Mouse (Mus musculus) forebrain, embryonic 11.5 days (tissue): ENCODE results near the gene B4galnt2. TPM values are rescaled to one million over a fixed set of nuclear protein-coding genes. Genes with fewer than 3 reads are reported as not detected.

Source experiments
- ATAC-seq: fragments of 200-750 bp; cut with Nextera tagmentation; replicated peaks from 2 replicates; pipeline ENCODE4 v1.8.0; 2017; ENCODE audit warnings: moderate TSS enrichment; ENCODE audit not compliant: low FRiP score
- DNase-seq: peaks from one replicate; pipeline ENCODE4 v3.0.0-alpha.2; 2017; ENCODE audit warnings: low spot score
- H3K27ac ChIP-seq: fragments of 300-500 bp; sonication (generic); 2 replicates; pipeline ENCODE4 v1.5.1; 2014; ENCODE audit warnings: low read depth, low read length
- H3K27me3 ChIP-seq: fragments of 300-500 bp; sonication (generic); 2 replicates; pipeline ENCODE4 v1.6.1; 2014; ENCODE audit warnings: mild to moderate bottlenecking, low read length, mixed read lengths; ENCODE audit not compliant: control insufficient read depth, insufficient read depth
- H3K36me3 ChIP-seq: fragments of 300-500 bp; sonication (generic); 2 replicates; pipeline ENCODE4 v1.6.1; 2014; ENCODE audit warnings: mild to moderate bottlenecking, low read length, moderate library complexity, mixed read lengths; ENCODE audit not compliant: control insufficient read depth, insufficient read depth
- H3K4me1 ChIP-seq: fragments of 300-500 bp; sonication (generic); replicated peaks from 2 replicates; pipeline ENCODE4 v1.6.1; 2014; ENCODE audit warnings: low read length, mixed read lengths; ENCODE audit not compliant: control insufficient read depth, insufficient read depth
- H3K4me2 ChIP-seq: fragments of 300-500 bp; sonication (generic); 2 replicates; pipeline ENCODE4 v1.6.1; 2014; ENCODE audit warnings: low read depth, mild to moderate bottlenecking, low read length, moderate library complexity, mixed read lengths; ENCODE audit not compliant: severe bottlenecking
- H3K4me3 ChIP-seq: fragments of 300-500 bp; sonication (generic); 2 replicates; pipeline ENCODE4 v1.5.1; 2014; ENCODE audit warnings: low read depth, low read length
- H3K9ac ChIP-seq: fragments of 300-500 bp; sonication (generic); 2 replicates; pipeline ENCODE4 v1.6.1; 2014; ENCODE audit warnings: low read length
- H3K9me3 ChIP-seq: fragments of 300-500 bp; sonication (generic); 2 replicates; pipeline ENCODE4 v1.6.1; 2016; ENCODE audit warnings: low read length, mixed read lengths; ENCODE audit not compliant: control insufficient read depth
- WGBS: fragments of 180-500 bp; shearing (Covaris S2); extraction: QIAGEN DNeasy Blood & Tissue Kit; methylation state at CpG from one replicate; pipeline ENCODE4 v1.1.7; 2014; 5-methylcytosine and 5-hydroxymethylcytosine counted together
- polyA plus RNA-seq: library from polyadenylated mRNA; unstranded; fragments of >200 nt; fragmentation: Nextera tagmentation; extraction: Ambion mirVana; gene quantifications from 2 replicates; pipeline ENCODE4 v1.2.1, GENCODE M21; 2014

B4galnt2 gene
- polyA plus RNA-seq, 1 experiment from 2014 or later: not detected

- H3K9me3 ChIP-seq: no peaks in the 10 kb centered on the region
- peaks cover 78% of the 10 kb centered on the region for H3K27me3 ChIP-seq
- H3K4me1 ChIP-seq: peaks cover 10% of the 10 kb centered on the region; the same call in 1 of the 2 replicates
- no peak for DNase-seq
- WGBS: 75% methylated on average over 11 of the region's 11 CpGs
- H3K4me2 ChIP-seq: no peak overlapping the region
- no peaks in the 10 kb centered on the region for H3K36me3 ChIP-seq
- ATAC-seq: no peak
- H3K9ac ChIP-seq: no peak overlapping the region
- H3K27ac ChIP-seq: no peak overlapping the region
- H3K4me3 ChIP-seq: no peak overlapping the region
Measured at GRCm38 (mm10) chr11:95828181-95828964, 86.3 kb downstream of the B4galnt2 start.

DNA sequence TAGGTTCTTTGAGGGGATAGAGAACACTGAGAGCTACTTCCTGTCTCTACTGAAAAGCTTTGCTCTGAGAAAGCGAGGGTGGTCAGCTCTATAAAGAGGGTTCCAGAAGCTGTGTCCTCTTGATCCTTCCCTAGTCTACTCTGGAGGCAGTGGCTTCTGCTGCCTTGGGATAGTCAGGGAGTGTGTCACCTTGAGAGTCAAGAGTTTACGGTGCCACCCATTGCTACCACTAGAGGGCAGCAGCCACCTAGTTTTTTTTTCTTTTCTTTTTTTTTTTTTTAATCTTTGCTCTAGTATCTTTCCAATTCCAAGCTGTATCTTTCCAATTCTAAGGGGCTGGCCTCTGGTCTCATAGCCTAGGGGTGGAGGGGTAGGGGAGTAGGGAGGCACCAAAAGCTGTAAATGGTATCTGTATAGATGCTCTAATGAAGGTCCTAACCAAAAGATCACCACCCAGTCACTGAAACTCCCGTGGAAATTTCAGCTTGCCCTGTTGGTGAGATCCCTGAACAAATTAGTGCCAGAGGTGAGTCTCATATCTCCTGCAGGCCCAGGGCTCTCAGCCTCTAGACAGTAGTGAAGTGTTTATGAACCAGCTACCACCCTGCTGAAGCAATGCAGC lies 87.1 kb downstream of the B4galnt2 start:
- Histone ChIP-seq H3K9ac (no peak overlapping the region), H3K27ac (no peak overlapping the region), H3K9me3 (no peaks in the 10 kb centered on the region), H3K36me3 (no peaks in the 10 kb centered on the region), H3K27me3 (peaks cover 75% of the 10 kb centered on the region), H3K4me2 (no peak overlapping the region), H3K4me3 (no peak overlapping the region), H3K4me1 (peaks cover 10% of the 10 kb centered on the region; the same call in 1 of the 2 replicates)
- WGBS: 19% methylated on average over 3 of the region's 3 CpGs
- no peak for ATAC-seq
- DNase-seq: peak; percentile 80

DNA sequence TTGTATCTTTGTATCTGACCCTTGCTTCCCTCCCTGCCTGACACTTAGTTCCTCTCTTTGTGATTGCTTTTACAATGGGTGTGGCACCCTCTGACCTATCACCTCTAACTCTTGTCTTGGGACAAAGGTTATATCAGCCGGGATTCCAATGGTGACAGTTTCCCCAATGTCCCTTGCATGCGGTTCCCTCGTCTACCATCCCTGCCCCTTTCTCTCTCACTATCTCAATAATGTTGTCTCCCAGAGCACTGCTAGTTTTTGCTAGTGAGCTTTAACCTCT lies 87.6 kb downstream of the B4galnt2 start:
- no peak overlapping the region for H3K9ac ChIP-seq
- peaks cover 71% of the 10 kb centered on the region for H3K27me3 ChIP-seq
- no peak overlapping the region for H3K4me3 ChIP-seq
- 35% methylated on average over 3 of the region's 3 CpGs for WGBS
- H3K27ac ChIP-seq: no peak overlapping the region
- no peaks in the 10 kb centered on the region for H3K9me3 ChIP-seq
- ATAC-seq (no peak), DNase-seq (no peak)
- H3K36me3 ChIP-seq: no peaks in the 10 kb centered on the region
- H3K4me2 ChIP-seq: no peak overlapping the region
- H3K4me1 ChIP-seq: peaks cover 10% of the 10 kb centered on the region; the same call in 1 of the 2 replicates

DNA sequence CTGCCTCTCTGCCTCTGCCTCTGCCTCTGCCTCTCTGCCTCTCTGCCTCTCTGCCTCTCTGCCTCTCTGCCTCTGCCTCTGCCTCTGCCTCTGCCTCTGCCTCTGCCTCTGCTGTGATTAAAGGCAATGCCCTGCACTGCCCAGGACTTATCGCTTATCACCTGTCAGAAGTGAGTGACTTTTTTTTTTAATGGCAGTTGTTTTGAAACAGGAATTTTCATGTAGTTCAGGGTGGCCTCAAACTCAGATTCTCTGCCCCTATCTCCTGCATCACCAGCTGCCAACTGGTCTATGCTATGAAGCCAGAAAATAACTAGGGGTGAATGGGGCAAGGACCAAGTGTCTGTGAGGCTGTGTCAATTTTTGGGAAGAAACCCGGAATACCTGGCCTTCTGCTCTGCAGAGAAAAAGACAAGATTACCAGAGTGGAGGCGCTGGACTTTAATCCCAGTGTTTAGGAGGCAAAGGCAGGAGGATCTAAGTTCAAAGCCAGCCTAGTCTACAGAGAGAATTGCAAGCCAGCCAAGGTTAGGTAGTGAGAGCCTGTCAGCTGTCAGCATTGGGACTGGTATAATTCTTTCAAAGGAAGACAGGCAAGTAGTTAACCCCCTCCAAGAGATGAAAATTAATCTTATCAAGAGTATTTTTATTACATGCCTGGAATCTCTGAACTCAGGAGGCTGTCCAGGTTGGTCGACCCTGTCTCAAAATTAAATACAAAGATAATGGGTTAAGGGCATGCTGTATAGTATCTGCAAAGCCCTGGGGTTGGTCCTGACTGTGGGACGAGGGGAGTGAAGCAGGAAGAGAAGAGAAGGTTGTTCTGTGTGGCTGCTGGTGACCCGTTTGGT lies 88.1 kb downstream of the B4galnt2 start:
- Histone ChIP-seq H3K27me3 (peaks cover 65% of the 10 kb centered on the region), H3K9me3 (no peaks in the 10 kb centered on the region), H3K36me3 (no peaks in the 10 kb centered on the region), H3K9ac (no peak overlapping the region), H3K4me1 (peaks cover 10% of the 10 kb centered on the region; the same call in 1 of the 2 replicates), H3K27ac (no peak overlapping the region), H3K4me2 (no peak overlapping the region), H3K4me3 (no peak overlapping the region)
- 69% methylated on average over 6 of the region's 6 CpGs for WGBS
- no peak for ATAC-seq
- DNase-seq: no peak

DNA sequence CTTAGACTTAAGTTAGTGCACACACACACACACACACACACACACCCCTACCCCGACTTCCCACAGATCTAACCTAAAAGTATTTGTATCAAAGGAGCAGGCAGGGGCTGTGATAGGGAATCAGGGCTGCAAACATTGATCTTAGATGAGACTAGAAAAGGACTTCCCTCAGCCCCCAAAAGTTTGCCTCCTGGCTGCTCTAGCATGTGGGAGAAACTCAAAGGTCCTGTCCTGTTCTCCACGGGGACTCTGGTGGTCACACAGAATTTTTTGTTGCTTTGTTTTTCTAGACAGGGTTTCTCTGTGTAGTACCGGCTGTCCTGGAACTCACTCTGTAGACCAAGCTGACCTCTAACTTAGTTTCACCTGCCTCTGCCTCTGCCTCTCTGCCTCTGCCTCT lies 89.1 kb downstream of the B4galnt2 start:
- no peak for DNase-seq
- Histone ChIP-seq H3K27ac (no peak overlapping the region), H3K9me3 (no peaks in the 10 kb centered on the region), H3K9ac (no peak overlapping the region), H3K27me3 (peaks cover 56% of the 10 kb centered on the region), H3K4me1 (peaks cover 9% of the 10 kb centered on the region; the same call in 1 of the 2 replicates), H3K4me3 (no peak overlapping the region), H3K36me3 (no peaks in the 10 kb centered on the region), H3K4me2 (no peak overlapping the region)
- no peak for ATAC-seq
- 61% methylated on average over 3 of the region's 3 CpGs for WGBS

- Histone ChIP-seq H3K4me3 (peak overlapping the region; percentile 67), H3K9me3 (no peaks in the 10 kb centered on the region), H3K4me1 (peaks cover 9% of the 10 kb centered on the region; the same call in 1 of the 2 replicates), H3K27me3 (peaks cover 48% of the 10 kb centered on the region), H3K36me3 (no peaks in the 10 kb centered on the region), H3K27ac (no peak overlapping the region), H3K4me2 (peak overlapping the region; percentile 97), H3K9ac (peak overlapping the region; percentile 67)
- ATAC-seq: peak; percentile 37; the same call in 1 of the 2 replicates
- no peak for DNase-seq
- WGBS: 2% methylated on average over 11 of the region's 11 CpGs
Measured at GRCm38 (mm10) chr11:95824877-95825243, 89.8 kb downstream of the B4galnt2 start.

GRCm38 (mm10) chr11:95824071-95824876 lies 90.4 kb downstream of the B4galnt2 start, which contains the start of gene Phospho1:
Gene Phospho1 (plus strand): TSS chr11:95824499.
- no peaks in the 10 kb centered on the region for H3K9me3 ChIP-seq
- H3K4me1 ChIP-seq: peaks cover 9% of the 10 kb centered on the region; the same call in 1 of the 2 replicates
- peaks cover 42% of the 10 kb centered on the region for H3K27me3 ChIP-seq
- H3K36me3 ChIP-seq: no peaks in the 10 kb centered on the region
- H3K27ac ChIP-seq: no peak within 1 kb of the TSS
- peak within 1 kb of the TSS; percentile 97 for H3K4me2 ChIP-seq
- peak within 1 kb of the TSS; percentile 67 for H3K4me3 ChIP-seq
- peak; percentile 98 for ATAC-seq
- DNase-seq: peak; percentile 94
- H3K9ac ChIP-seq: peak within 1 kb of the TSS; percentile 67
- under 1% methylated on average over 69 of the region's 78 CpGs for WGBS

DNA sequence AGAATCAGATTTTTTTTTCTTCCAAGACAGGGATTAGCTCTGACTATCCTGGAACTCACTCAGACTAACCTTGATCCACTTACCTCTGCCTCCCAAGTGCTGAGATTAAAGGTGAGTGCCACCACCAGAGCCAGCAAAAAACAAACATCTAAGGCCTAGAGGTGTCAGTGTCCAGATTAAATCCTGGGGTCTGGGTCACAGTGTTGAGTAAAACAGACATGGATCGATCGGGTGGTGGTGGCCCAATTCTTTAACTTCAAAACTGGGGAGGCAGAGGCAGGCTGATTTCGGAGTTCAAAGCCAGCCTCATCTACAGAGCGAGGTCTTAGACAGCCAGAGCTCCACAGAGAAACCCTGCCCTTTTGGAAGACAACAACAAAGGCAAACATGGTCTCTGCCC lies 92.3 kb downstream of the B4galnt2 start:
- Histone ChIP-seq H3K36me3 (no peaks in the 10 kb centered on the region), H3K27me3 (peaks cover 27% of the 10 kb centered on the region; the same call in 1 of the 2 replicates)

More for the DNA sequence above, 92.3 kb downstream of the B4galnt2 start:
- Histone ChIP-seq H3K4me1 (peaks cover 9% of the 10 kb centered on the region; the same call in 1 of the 2 replicates), H3K27ac (no peak overlapping the region), H3K9ac (no peak overlapping the region), H3K9me3 (no peaks in the 10 kb centered on the region), H3K4me2 (no peak overlapping the region), H3K4me3 (no peak overlapping the region)
- WGBS: 91% methylated on average over 4 of the region's 4 CpGs
- DNase-seq (no peak), ATAC-seq (no peak)
